Mouse (Mus musculus): ENCODE results near the gene Mafg. TPM values are rescaled to one million over a fixed set of nuclear protein-coding genes. Genes with fewer than 3 reads are reported as not detected.

Gene Mafg
- total and polyA plus RNA-seq, 3 experiments = 26.5 to 113 (median 54.0) TPM

GRCm38 (mm10) chr11:120630881-120631725, 2.3 kb downstream of the Mafg start:
- Histone ChIP-seq H3K79me2 (ENCODE audit: control insufficient read depth, insufficient read depth, low read length, poor library complexity) (peaks cover 57% of the 10 kb centered on the region), H3K4me1 (ENCODE audit: control insufficient read depth in 1 of 2, insufficient read depth in 2 of 2, low read length in 2 of 2) (peaks cover 19 to 41% of the 10 kb centered on the region in 2 experiments), H3K9ac (ENCODE audit: control insufficient read depth, low read depth, low read length, poor library complexity, severe bottlenecking) (peak overlapping the region; percentile 98), H3K36me3 (ENCODE audit: control insufficient read depth in 1 of 2, insufficient read depth in 2 of 2, low read length in 2 of 2) (peaks cover 3 to 35% of the 10 kb centered on the region in 2 experiments; a peak in 3 of 4 replicates), H3K27ac (ENCODE audit: control insufficient read depth, low read depth, low read length) (peak overlapping the region; percentile 2; the same call in 1 of the 2 replicates), H3K27me3 (ENCODE audit: control insufficient read depth in 1 of 2, insufficient read depth in 2 of 2, low read length in 2 of 2) (no peaks in the 10 kb centered on the region), H3K9me3 (replicated peaks; ENCODE audit: insufficient read depth, low read length) (no peaks in the 10 kb centered on the region), H3K4me3 (ENCODE audit: control insufficient read depth in 1 of 2, insufficient read depth in 1 of 2, low read depth in 2 of 2, low read length in 2 of 2) (peak overlapping the region; percentile 79 to 87; a peak in 2 of 4 replicates)
- peak; percentile 75 for DNase-seq (ENCODE audit: low read depth, low spot score)
- TF ChIP-seq GATA1 (IDR thresholded peaks at IDR 0.05; ENCODE audit: low read depth, low read length) = peak; percentile 16; the same call in 1 of the 2 replicates
- TF ChIP-seq RAD21 (IDR thresholded peaks at IDR 0.05; ENCODE audit: low read depth, low read length) = no peak
- TF ChIP-seq CHD1 (IDR thresholded peaks at IDR 0.05; ENCODE audit: low read depth, low read length) = 0 out of 2 replicates have a peak, but pooled peaks have one; percentile 17
- TF ChIP-seq MAFK (IDR thresholded peaks at IDR 0.05; ENCODE audit: borderline replicate concordance, low read depth, low read length) = no peak
- 0 out of 2 replicates have a peak, but pooled peaks have one; percentile 27 for TF ChIP-seq MAX (IDR thresholded peaks at IDR 0.05; ENCODE audit: low read length)
- 0 out of 2 replicates have a peak, but pooled peaks have one; percentile 24 for TF ChIP-seq TBP (IDR thresholded peaks at IDR 0.05; ENCODE audit: low read depth, low read length)
- TF ChIP-seq SMC3 (IDR thresholded peaks at IDR 0.05; ENCODE audit: low read depth, low read length) = no peak
- TF ChIP-seq ZMIZ1 (IDR thresholded peaks at IDR 0.05; ENCODE audit: low read depth, low read length) = no peak
- TF ChIP-seq TCF12 (IDR thresholded peaks at IDR 0.05; ENCODE audit: low read depth, low read length) = 0 out of 2 replicates have a peak, but pooled peaks have one; percentile 15
- TF ChIP-seq UBTF (IDR thresholded peaks at IDR 0.05; ENCODE audit: borderline replicate concordance, insufficient read depth, low read depth, low read length) = no peak
- TF ChIP-seq MYB (IDR thresholded peaks at IDR 0.05; ENCODE audit: low read depth, low read length) = no peak
- peak; percentile 49; the same call in 1 of the 2 replicates for TF ChIP-seq GABPA (IDR thresholded peaks at IDR 0.05; ENCODE audit: low read depth, low read length)
- peak; percentile 34; the same call in 1 of the 2 replicates for TF ChIP-seq MXI1 (IDR thresholded peaks at IDR 0.05; ENCODE audit: low read depth, low read length)
- TF ChIP-seq EP300 (IDR thresholded peaks at IDR 0.05; ENCODE audit: low read depth in 1 of 2, low read length in 2 of 2) = 0 out of 4 replicates have a peak, but pooled peaks of 1 of the 2 experiments have one; percentile 11
- peak; percentile 92 for TF ChIP-seq JUND (IDR thresholded peaks at IDR 0.05; ENCODE audit: low read depth, low read length)
- peak; percentile 64 for TF ChIP-seq SIN3A (IDR thresholded peaks at IDR 0.05; ENCODE audit: low read length)
- TF ChIP-seq USF1 (IDR thresholded peaks at IDR 0.05; ENCODE audit: low read depth, low read length) = no peak

GRCm38 (mm10) chr11:120630401-120630871, 3.0 kb downstream of the Mafg start:
- TF ChIP-seq TAL1 (IDR thresholded peaks at IDR 0.05; ENCODE audit: low read length) (no peak), MXI1 (IDR thresholded peaks at IDR 0.05; ENCODE audit: low read depth, low read length) (no peak), GATA1 (IDR thresholded peaks at IDR 0.05; ENCODE audit: low read depth, low read length) (no peak), CHD1 (IDR thresholded peaks at IDR 0.05; ENCODE audit: low read depth, low read length) (no peak), TCF12 (IDR thresholded peaks at IDR 0.05; ENCODE audit: low read depth, low read length) (no peak), MYB (IDR thresholded peaks at IDR 0.05; ENCODE audit: low read depth, low read length) (no peak), MAZ (IDR thresholded peaks at IDR 0.05; ENCODE audit: low read depth, low read length) (no peak), SIN3A (IDR thresholded peaks at IDR 0.05; ENCODE audit: low read length) (no peak), JUND (IDR thresholded peaks at IDR 0.05; ENCODE audit: low read depth, low read length) (no peak), CHD2 (IDR thresholded peaks at IDR 0.05; ENCODE audit: low read length) (no peak), ELF1 (IDR thresholded peaks at IDR 0.05; ENCODE audit: low read depth, low read length) (no peak), EP300 (IDR thresholded peaks at IDR 0.05; ENCODE audit: low read depth in 1 of 2, low read length in 2 of 2) (no peak), MAX (IDR thresholded peaks at IDR 0.05; ENCODE audit: low read length) (no peak), MEF2A (IDR thresholded peaks at IDR 0.05; ENCODE audit: extremely low read depth, insufficient replicate concordance, low read depth, low read length, poor library complexity, severe bottlenecking) (no peak), E2F4 (IDR thresholded peaks at IDR 0.05; ENCODE audit: borderline replicate concordance, low read depth, low read length) (no peak), ZKSCAN1 (IDR thresholded peaks at IDR 0.05; ENCODE audit: low read depth, low read length) (no peak)
- Histone ChIP-seq H3K27me3 (ENCODE audit: control insufficient read depth in 1 of 2, insufficient read depth in 2 of 2, low read length in 2 of 2) (no peaks in the 10 kb centered on the region), H3K36me3 (ENCODE audit: control insufficient read depth in 1 of 2, insufficient read depth in 2 of 2, low read length in 2 of 2) (peaks cover 3 to 31% of the 10 kb centered on the region in 2 experiments; a peak in 3 of 4 replicates), H3K9ac (ENCODE audit: control insufficient read depth, low read depth, low read length, poor library complexity, severe bottlenecking) (peak overlapping the region; percentile 98), H3K9me3 (replicated peaks; ENCODE audit: insufficient read depth, low read length) (no peaks in the 10 kb centered on the region), H3K4me1 (ENCODE audit: control insufficient read depth in 1 of 2, insufficient read depth in 2 of 2, low read length in 2 of 2) (peaks cover 19 to 38% of the 10 kb centered on the region in 2 experiments), H3K4me3 (ENCODE audit: control insufficient read depth in 1 of 2, insufficient read depth in 1 of 2, low read depth in 2 of 2, low read length in 2 of 2) (no peak overlapping the region), H3K27ac (ENCODE audit: control insufficient read depth, low read depth, low read length) (peak overlapping the region; percentile 2; the same call in 1 of the 2 replicates), H3K79me2 (ENCODE audit: control insufficient read depth, insufficient read depth, low read length, poor library complexity) (peaks cover 57% of the 10 kb centered on the region)
- DNase-seq (ENCODE audit: low read depth, low spot score) = no peak
